Mouse (Mus musculus) kidney, postnatal 36 days (tissue): ENCODE measurements at regions not wholly inside any gene's neighbourhood (a gene's known extent, or its start where the extent isn't known, plus 50 kb on each side); places are given as distances from the start of the nearest gene placed in this dataset.

Source experiments
- DNase-seq, 2 experiments: peaks; one replicate each; pipeline ENCODE4 v3.0.0; 2021 to 2022; ENCODE audit warnings: mixed read lengths in 2 of 2

DNA sequence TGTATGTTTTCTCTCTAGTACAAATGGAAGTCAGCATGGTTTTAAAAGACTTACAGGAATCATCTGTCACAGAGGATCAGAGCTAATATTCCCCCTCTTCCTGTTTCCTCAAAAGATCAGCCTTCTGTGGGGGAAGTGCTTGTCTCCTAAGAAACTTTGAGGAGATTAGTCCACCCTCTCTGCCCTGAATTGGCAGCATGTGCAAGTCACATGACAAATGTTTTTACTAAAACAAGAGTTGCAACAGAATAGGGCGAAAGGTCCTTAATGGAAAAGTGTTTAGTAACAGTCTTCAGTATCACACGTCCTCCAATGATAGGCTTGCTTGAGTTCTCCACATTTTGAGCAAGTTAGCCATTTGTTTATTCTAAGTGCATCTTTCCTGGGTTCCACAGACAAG, 162.8 kb downstream of the Fzd1 start:
- DNase-seq: peak; percentile 62 to 76

GRCm38 (mm10) chr5:4594562-4594961, 163.3 kb downstream of the Fzd1 start:
- peak; percentile 1 to 19 for DNase-seq

GRCm38 (mm10) chr5:4593638-4594381, 164.0 kb downstream of the Fzd1 start:
- DNase-seq: peak; percentile 9 to 13

GRCm38 (mm10) chr5:4591721-4592120, 166.1 kb downstream of the Fzd1 start:
- DNase-seq: no peak

DNA sequence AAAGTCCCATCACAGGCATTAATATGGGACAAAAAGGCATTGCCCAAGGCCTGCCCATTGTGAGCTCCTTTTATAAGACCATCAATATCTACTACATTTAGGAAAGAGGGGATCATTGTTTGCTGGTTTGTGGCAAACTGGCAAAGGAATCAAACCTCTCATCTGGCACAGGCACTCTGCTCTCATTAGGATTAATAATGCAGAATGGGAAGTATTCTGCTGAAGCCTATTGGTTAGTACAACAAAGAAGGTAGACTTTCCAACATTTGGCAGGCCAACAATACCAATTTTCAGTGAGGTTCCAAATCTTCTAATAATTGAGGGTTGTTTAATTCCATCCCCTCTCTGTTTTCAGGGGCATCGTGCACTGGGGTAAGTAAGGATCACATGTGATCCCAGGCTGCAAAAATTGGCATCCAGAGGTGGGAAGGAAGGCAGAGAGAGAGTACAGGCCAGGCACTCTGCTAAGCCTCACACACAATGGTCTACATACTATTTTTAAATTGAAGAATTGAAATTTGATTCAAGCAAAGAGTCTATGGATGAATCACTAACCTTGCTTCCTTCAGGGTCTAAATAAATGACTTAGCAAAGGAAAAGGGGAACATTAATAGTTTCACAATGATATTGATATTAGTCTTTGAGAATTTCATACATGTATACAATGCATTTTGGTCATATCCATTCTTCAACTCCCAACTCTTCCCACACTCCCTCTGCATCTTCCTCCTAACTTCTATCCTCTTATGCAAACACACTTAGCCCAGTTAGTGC, 174.9 kb downstream of the Fzd1 start:
- DNase-seq: no peak

GRCm38 (mm10) chr5:4580185-4580839, 177.5 kb downstream of the Fzd1 start:
- DNase-seq: no peak

- DNase-seq: no peak
Observed at GRCm38 (mm10) chr5:4578856-4579255, 179.0 kb downstream of the Fzd1 start.

DNA sequence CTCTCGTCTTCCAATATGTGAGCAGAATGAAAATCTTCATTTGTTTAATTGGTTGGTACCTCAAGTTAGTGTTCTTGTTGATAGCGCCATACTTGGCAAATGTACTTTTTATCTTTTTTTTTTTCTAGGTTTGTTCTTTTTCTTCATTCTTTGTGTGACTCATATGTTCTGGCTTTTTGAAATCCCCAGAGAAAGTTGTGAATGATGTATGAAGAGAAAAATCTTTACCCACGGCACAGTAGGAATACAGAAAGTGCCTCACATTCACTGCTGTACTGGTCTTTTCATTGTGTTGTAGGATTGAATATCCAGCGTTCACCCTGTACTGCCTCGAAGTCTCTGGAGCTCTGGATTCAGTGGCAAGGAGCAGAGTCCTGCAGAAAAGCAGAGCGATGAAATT, 180.7 kb downstream of the Fzd1 start:
- DNase-seq: no peak

GRCm38 (mm10) chr5:4563862-4564261, 194.0 kb downstream of the Fzd1 start:
- DNase-seq: no peak

DNA sequence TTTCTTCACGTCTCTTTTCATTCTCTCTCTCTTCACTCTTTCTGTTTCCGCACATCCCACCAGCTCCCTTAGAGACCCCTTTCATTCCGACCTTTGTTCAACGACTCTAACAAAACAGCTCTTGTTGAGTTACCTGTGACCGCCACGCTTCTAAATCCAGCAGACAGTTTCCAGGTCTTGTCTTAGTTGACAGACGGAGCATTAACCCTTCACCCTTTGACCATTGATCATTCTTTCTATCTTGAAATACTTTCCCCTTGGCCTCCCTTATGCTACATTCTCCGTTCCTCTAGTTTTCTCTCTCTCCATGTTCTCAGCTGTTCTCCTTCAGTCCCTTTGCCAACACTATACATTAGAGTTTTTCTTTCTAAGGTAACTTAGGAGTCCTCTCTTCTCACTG, 196.2 kb downstream of the Fzd1 start:
- peak; percentile 5 to 8 for DNase-seq

- no peak for DNase-seq
Observed at GRCm38 (mm10) chr5:4561139-4561470, 196.7 kb downstream of the Fzd1 start.

DNA sequence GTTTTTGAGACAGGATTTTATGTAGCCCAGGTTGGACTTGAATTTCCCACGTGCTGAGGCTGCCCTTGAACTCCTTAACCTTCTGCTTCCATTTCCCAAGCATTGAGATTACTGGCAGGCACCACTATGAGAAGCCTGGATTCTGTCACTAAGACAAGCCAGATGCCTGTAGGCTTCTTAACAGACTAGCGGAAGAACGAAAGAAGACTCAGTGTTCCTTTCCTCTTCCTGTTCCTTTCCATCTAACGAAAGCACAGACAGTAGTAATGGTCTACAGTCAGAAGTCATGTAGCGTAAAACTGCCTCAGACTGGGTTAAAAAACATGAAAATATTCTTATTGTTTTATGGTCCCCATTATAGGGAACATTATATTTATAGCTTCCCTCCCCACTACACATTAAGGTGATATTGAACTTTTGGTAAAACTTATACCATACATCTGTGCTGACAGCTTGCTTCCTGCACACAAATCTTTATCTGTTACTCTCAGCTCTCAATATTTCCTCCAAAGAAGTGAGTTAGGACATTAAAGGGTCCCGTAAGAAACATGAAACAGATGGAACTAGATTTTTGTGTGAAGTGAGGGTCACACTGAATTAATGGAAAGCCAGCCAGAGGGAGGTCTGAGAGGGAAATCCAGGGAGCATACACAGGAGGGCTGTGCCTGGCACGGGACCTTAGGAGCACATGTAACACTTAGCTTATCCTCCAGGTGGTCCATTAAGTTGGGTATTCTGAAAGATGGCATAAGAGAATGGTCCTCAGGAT, 197.3 kb downstream of the Fzd1 start:
- DNase-seq: no peak

- DNase-seq: no peak
Observed at GRCm38 (mm10) chr5:4554972-4555371, 202.9 kb downstream of the Fzd1 start.

GRCm38 (mm10) chr5:4538572-4538971, 219.3 kb downstream of the Fzd1 start:
- no peak for DNase-seq

GRCm38 (mm10) chr5:4536790-4537189, 221.0 kb downstream of the Fzd1 start:
- DNase-seq: no peak

DNA sequence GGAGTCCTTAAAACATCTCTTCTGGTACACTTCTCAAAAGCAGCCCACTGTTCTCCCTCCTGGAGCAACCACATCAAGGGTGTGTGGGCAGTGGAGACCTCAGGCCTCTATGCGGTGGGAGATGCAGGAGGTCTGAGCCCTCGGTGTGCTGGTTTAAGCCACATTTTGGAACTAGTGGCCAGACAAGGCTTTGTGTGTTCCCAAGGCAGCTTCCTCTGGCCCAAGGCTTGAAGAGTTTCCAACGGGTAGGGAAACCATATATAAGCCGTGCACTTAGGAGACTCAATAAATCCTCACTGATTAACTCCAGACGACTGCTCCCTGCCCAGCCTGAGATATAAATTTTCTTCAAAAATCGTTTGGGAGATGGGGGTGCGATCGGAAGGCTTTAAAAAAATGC, 221.9 kb downstream of the Fzd1 start:
- DNase-seq: no peak

DNA sequence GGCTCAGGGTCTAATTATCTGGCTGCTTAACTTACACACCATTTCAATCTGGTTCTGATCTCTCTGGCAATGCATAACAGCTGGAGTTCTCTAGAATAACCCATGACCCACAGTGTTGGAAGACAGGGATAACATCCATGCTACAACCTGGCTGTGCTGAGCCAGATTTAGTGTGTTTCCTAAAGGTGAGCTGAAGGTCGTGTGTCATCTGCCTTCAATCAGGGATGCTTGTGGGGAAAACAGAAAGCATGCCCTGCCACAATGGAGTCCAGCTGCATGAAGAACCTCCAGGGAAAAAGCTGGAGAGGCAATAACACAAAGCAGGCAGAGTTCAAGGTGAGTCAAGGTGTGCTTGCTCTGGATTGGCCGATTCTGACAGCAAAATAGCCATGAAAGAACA, 223.3 kb downstream of the Fzd1 start:
- no peak for DNase-seq

DNA sequence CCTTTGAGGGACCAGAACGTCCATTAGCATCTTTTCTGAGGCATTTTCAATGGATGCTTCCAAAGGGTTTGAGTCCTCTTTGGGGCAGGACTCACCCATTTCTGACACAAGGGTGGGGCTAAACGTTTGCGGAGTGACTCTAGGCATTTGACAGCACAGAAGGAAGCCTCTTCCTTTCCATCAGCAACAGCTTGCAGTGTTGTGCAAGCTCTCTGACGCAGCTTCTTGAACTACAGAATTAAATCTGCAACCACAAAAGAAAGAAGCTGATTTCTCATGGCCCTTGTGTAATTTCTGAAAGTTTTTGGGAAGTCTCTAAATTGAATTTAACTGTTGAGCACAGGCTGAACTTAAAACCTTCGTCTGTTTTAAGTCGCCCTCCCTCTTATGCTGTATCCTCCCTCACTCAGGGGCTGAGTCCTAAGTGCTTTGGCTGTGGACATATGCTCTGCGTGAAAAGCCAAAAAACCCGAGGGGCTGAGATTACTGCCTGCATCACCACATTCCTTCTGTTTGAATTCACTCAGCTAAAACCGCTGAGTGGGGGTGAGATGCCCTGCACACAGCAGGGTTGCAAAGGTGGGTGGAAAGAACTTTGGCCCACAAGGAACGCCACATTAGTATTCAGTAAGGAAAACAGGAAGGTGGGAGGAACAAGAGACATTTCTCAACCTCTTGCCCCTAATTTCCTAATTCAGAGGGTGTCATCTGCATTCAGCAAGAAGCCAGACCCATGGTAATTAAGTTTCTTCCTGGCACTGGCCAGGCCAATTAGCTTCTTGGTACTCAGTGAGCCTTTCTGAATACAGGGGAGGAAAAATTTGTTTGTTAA, 227.4 kb downstream of the Fzd1 start:
- peak; percentile 45 to 67 for DNase-seq

DNA sequence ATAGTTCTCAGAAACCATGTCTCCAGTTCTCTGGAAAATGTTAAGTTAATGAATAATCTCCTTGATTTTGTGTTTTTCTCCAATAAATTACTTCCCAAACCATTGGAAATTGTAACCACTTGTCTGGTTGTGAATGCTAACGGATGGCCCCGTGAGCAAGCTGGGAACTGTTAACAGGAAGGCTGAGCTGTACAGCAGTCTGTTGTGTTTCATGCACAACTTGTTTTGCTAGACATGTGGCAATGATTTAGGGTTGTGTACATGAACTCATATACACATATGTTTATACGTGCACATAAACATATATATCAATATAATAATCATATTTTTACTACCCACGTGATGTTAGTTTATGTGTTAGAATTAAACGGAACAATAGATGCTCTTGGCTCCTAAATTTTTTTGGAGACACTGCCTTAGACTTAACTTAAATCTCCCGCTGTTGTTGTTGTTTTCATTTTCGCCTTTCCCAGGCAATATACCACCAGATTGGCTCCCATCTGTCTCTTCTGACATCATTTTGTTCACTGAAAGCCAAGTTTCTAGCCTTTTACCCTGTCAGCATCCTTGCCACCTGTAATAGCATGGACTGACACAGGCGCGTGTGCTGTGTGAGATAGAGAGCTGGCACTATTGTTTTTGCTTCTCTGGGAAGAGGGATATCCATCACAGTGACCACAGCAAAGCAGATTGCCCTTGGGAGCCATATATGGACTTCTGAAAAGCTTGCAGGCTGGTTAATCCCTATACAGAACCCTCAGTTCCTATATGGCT, 231.6 kb downstream of the Fzd1 start:
- DNase-seq: no peak

- no peak for DNase-seq
Observed at GRCm38 (mm10) chr5:4500599-4500998, 257.2 kb downstream of the Fzd1 start.

DNA sequence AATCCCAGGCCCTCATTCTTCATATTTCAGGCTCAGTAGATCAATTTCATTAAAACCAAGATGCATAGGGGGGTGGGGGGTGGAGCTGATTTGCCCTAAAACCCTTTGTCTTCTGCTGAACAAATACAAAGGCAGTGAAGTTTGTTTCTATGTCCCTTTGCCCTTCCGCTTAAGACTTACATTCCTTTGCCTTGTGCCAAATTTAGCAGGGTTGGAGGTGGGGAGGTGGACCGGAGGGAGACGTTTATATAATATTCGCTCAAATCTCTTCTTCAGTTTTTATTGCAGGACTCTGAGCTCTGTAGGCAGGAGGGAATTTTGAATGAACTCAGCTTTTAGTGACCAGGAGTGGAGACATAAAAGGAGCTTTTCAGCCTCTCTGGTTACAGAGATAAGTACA, 258.8 kb downstream of the Fzd1 start:
- DNase-seq: peak in 1 of 2 experiments; percentile 16
